Mouse (Mus musculus) right cerebral cortex, adult 2 months (tissue): Measurements from ENCODE around the gene Men1.
"Not testable (repeated sequence)": the region's sequence is repeated elsewhere in the genome, so short reads cannot be mapped to it uniquely, and the experiment has no call there.

Experiments
- DNase-seq, 2 experiments: peaks; one replicate each; pipeline ENCODE4 v3.0.0; 2021 to 2022; ENCODE audit warnings: low spot score in 2 of 2

Gene Men1

GRCm38 (mm10) chr19:6334673-6335457 lies at the start of gene Men1:
TSS of gene Men1 (plus strand) at chr19:6334979.
- DNase-seq: peak; percentile 97

GRCm38 (mm10) chr19:6285226-6285625 lies 49.6 kb upstream of the Men1 start:
- no peak for DNase-seq

- DNase-seq: no peak
These were observed 48.9 kb upstream of the Men1 start for GRCm38 (mm10) chr19:6285632-6286433.

- no peak for DNase-seq
These were observed 48.1 kb upstream of the Men1 start for GRCm38 (mm10) chr19:6286434-6287401.

GRCm38 (mm10) chr19:6288236-6288894 lies 46.4 kb upstream of the Men1 start:
- DNase-seq: no peak

GRCm38 (mm10) chr19:6289696-6290238 lies 45.0 kb upstream of the Men1 start:
- DNase-seq: no peak

GRCm38 (mm10) chr19:6290720-6291116 lies 44.1 kb upstream of the Men1 start:
- not testable (repeated sequence) for DNase-seq

- DNase-seq: no peak
These were observed 43.5 kb upstream of the Men1 start for GRCm38 (mm10) chr19:6291117-6291781.

- no peak for DNase-seq
These were observed 42.5 kb upstream of the Men1 start for GRCm38 (mm10) chr19:6292262-6292661.

GRCm38 (mm10) chr19:6294301-6294700 lies 40.5 kb upstream of the Men1 start:
- no peak for DNase-seq

- no peak for DNase-seq
These were observed 38.1 kb upstream of the Men1 start for GRCm38 (mm10) chr19:6296551-6297210.

- no peak for DNase-seq
These were observed 37.1 kb upstream of the Men1 start for GRCm38 (mm10) chr19:6297641-6298040.

GRCm38 (mm10) chr19:6299003-6299402 lies 35.8 kb upstream of the Men1 start:
- no peak for DNase-seq

GRCm38 (mm10) chr19:6299450-6300267 lies 35.1 kb upstream of the Men1 start:
- no peak for DNase-seq

GRCm38 (mm10) chr19:6300402-6300841 lies 34.4 kb upstream of the Men1 start:
- no peak for DNase-seq

- no peak for DNase-seq
These were observed 32.7 kb upstream of the Men1 start for GRCm38 (mm10) chr19:6302114-6302513.

- peak in 1 of 2 experiments; percentile 43 for DNase-seq
These were observed 32.3 kb upstream of the Men1 start for GRCm38 (mm10) chr19:6302522-6302921.

- DNase-seq: no peak
These were observed 30.9 kb upstream of the Men1 start for GRCm38 (mm10) chr19:6303831-6304230.
